Mouse (Mus musculus): ENCODE results near the gene Arl6ip5. TPM values are rescaled to one million over a fixed set of nuclear protein-coding genes. Genes with fewer than 3 reads are reported as not detected.
A peak's percentile ranks its signal among the peaks of the same experiment; 100 is the strongest.

The Arl6ip5 gene
- polyA plus RNA-seq, 2 experiments, result 17.1 to 25.6 TPM

DNA sequence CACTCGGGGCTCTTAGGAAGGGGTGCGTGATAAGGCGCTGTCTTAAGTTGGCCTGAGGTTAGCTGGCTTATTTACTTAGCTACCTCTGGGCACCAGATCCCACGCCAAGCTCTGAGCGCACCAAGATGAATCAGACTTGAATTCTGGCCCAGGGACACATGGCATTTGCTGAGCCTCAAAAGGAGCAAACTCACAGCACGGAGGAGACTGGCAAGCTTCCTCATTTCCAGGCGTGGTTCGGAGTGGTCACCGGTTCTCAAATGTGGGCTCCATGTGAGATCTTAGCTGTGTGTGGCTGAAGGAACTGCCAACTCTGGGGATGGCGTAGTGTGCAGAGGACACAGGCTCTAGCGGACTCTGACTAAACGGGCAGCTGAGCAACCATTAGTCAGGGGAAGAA is 1.5 kb downstream of the Arl6ip5 start:
- Histone ChIP-seq H3K27me3 (ENCODE audit: control insufficient read depth, insufficient read depth, low read length) (no peaks in the 10 kb centered on the region), H3K9me3 (ENCODE audit: control insufficient read depth, low read length) (no peaks in the 10 kb centered on the region), H3K4me1 (replicated peaks; ENCODE audit: control insufficient read depth in 2 of 2, insufficient read depth in 2 of 2, low read length in 1 of 2) (peaks cover 21 to 39% of the 10 kb centered on the region in 2 experiments), H3K9ac (replicated peaks) (peak overlapping the region; percentile 94), H3K4me2 (ENCODE audit: low read depth) (peak overlapping the region; percentile 96), H3K36me3 (replicated peaks; ENCODE audit: control insufficient read depth, insufficient read depth, low read depth) (peaks cover 5% of the 10 kb centered on the region; the same call in 1 of the 2 replicates), H3K27ac (peak overlapping the region; percentile 49), H3K4me3 (ENCODE audit: insufficient read depth in 1 of 2, low read depth in 2 of 2, low read length in 2 of 2) (peak overlapping the region; percentile 67 to 90)
- peak; percentile 29; the same call in 1 of the 2 replicates for ATAC-seq (ENCODE audit: insufficient read depth)
- WGBS (ENCODE audit: insufficient replicate concordance), result 18% methylated on average over 12 of the region's 12 CpGs
- no peak for TF ChIP-seq EP300 (IDR thresholded peaks at IDR 0.05; ENCODE audit: low read depth)
- TF ChIP-seq CTCF (IDR thresholded peaks at IDR 0.05; ENCODE audit: low read depth), result no peak
- no peak for DNase-seq (ENCODE audit: low read depth in 3 of 3, low spot score in 3 of 3)

DNA sequence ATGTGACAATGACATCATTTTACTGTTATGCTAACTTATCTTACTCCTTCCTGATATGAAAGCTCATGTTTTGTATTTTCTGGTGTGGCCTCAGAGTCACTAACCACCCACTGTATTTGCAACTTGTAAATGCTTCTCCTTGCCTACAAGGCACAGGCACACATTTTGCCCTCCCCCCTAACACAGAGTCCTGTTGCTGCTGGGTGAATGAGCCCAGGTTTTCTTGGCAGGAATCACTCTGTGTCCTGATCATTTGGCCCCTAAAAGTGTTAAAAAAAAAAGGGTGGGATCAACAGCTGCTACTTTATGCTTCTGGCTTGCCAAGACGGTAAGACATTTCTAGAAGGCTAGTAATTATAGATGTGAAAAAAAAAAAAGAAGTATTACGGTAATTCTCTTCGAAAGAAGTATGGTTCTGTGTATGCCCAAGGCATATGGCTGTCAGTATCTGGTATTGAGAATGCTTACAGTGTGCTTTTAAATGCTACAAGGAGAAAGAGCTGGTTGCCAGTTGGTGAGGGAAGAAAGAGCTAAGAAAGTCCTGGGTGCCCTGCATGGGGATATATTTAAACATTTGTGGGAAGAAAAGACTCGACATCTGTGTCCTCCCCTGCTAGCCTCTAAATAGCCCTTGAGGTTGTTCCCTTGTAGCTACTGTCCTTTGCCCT is 5.8 kb downstream of the Arl6ip5 start:
- peaks cover 14 to 35% of the 10 kb centered on the region in 2 experiments for H3K4me1 ChIP-seq (replicated peaks; ENCODE audit: control insufficient read depth in 2 of 2, insufficient read depth in 2 of 2, low read length in 1 of 2)
- 78% methylated on average over 4 of the region's 4 CpGs for WGBS (ENCODE audit: insufficient replicate concordance)

DNA sequence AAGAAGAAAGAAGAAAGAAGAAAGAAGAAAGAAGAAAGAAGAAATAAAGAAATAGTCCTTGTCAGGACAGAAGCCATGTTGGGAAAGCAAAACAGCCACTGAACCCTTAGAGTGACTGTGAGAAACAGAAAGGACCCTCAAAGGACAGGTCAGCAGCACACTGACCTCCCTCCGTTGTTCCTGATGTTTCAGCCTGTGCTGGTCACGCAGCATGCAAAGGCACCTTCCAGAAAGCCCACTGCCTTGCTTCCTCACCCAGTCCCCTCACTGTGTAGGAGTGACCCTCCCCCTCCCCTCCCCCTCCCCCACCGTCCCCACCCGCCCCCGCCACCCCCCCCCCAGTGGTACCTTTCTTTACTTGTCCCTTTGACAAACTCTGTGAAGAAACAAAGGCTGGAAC is 10.2 kb downstream of the Arl6ip5 start:
- H3K27me3 ChIP-seq (ENCODE audit: control insufficient read depth, insufficient read depth, low read length), result no peaks in the 10 kb centered on the region
- H3K4me3 ChIP-seq (ENCODE audit: insufficient read depth in 1 of 2, low read depth in 2 of 2, low read length in 2 of 2), result no peak overlapping the region
- WGBS (ENCODE audit: insufficient replicate concordance), result 81% methylated on average over 2 of the region's 5 CpGs
- TF ChIP-seq EP300 (IDR thresholded peaks at IDR 0.05; ENCODE audit: low read depth) (no peak), CTCF (IDR thresholded peaks at IDR 0.05; ENCODE audit: low read depth) (no peak)
- ATAC-seq (ENCODE audit: insufficient read depth) (no peak), DNase-seq (ENCODE audit: low read depth in 3 of 3, low spot score in 3 of 3) (no peak)
- no peaks in the 10 kb centered on the region for H3K9me3 ChIP-seq (ENCODE audit: control insufficient read depth, low read length)
- H3K4me1 ChIP-seq (replicated peaks; ENCODE audit: control insufficient read depth in 2 of 2, insufficient read depth in 2 of 2, low read length in 1 of 2), result peaks cover 10 to 28% of the 10 kb centered on the region in 2 experiments
- no peak overlapping the region for H3K27ac ChIP-seq
- H3K9ac ChIP-seq (replicated peaks), result no peak overlapping the region
- H3K36me3 ChIP-seq (replicated peaks; ENCODE audit: control insufficient read depth, insufficient read depth, low read depth), result no peaks in the 10 kb centered on the region; the same call in 1 of the 2 replicates
- H3K4me2 ChIP-seq (ENCODE audit: low read depth), result no peak overlapping the region

More for the DNA sequence above, 5.8 kb downstream of the Arl6ip5 start:
- no peak for DNase-seq (ENCODE audit: low read depth in 3 of 3, low spot score in 3 of 3)
- Histone ChIP-seq H3K9me3 (ENCODE audit: control insufficient read depth, low read length) (no peaks in the 10 kb centered on the region), H3K4me3 (ENCODE audit: insufficient read depth in 1 of 2, low read depth in 2 of 2, low read length in 2 of 2) (no peak overlapping the region), H3K27me3 (ENCODE audit: control insufficient read depth, insufficient read depth, low read length) (no peaks in the 10 kb centered on the region), H3K4me2 (ENCODE audit: low read depth) (no peak overlapping the region), H3K27ac (no peak overlapping the region), H3K36me3 (replicated peaks; ENCODE audit: control insufficient read depth, insufficient read depth, low read depth) (peaks cover 5% of the 10 kb centered on the region; the same call in 1 of the 2 replicates), H3K9ac (replicated peaks) (no peak overlapping the region)
- no peak for TF ChIP-seq EP300 (IDR thresholded peaks at IDR 0.05; ENCODE audit: low read depth)
- TF ChIP-seq CTCF (IDR thresholded peaks at IDR 0.05; ENCODE audit: low read depth), result no peak
- no peak for ATAC-seq (ENCODE audit: insufficient read depth)

DNA sequence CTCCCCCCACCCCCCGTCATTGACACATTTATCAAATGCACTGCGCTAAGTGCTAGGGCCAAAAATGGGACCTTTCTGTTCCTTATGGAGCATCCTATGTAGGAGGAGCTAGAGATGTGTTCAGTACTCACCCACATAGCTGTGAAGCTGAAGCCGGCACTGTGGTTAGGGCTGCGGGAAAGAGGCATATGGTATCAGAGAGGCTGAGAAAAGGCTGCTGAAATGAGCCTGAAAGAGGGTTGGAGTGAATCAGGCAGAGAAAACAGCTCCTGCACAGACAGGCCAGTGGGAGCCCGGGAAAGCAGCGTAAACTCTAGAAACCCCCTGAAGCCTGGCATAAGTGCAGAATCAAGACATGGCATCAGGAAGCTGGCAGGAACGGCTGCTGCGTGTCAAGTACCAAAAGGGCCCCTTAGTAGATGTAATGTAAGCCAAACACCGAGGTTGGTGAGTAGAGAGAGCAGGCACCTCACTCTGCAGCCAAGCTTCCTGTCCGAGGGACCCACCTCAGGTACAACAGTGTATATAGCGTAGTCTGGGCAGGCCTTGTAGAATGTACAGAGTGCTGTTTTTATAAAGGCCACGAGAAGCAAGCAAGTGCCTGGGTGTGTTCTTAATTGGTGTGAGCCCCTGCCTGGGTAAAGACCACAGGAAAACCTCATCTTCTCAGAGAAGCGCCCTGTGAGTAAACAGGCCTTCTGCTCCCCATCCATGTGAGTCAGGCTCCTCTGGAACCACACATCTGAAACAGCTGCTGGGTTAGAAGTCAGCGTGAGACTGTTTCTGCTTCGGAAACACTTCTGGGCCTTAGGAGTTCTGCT is 10.9 kb downstream of the Arl6ip5 start:
- peaks cover 10 to 30% of the 10 kb centered on the region in 2 experiments for H3K4me1 ChIP-seq (replicated peaks; ENCODE audit: control insufficient read depth in 2 of 2, insufficient read depth in 2 of 2, low read length in 1 of 2)
- H3K4me3 ChIP-seq (ENCODE audit: insufficient read depth in 1 of 2, low read depth in 2 of 2, low read length in 2 of 2), result no peak overlapping the region
- H3K9me3 ChIP-seq (ENCODE audit: control insufficient read depth, low read length), result no peaks in the 10 kb centered on the region
- 46% methylated on average over 15 of the region's 15 CpGs for WGBS (ENCODE audit: insufficient replicate concordance)
- no peak overlapping the region for H3K27ac ChIP-seq
- no peaks in the 10 kb centered on the region; the same call in 1 of the 2 replicates for H3K36me3 ChIP-seq (replicated peaks; ENCODE audit: control insufficient read depth, insufficient read depth, low read depth)
- no peak for TF ChIP-seq EP300 (IDR thresholded peaks at IDR 0.05; ENCODE audit: low read depth)
- no peak for TF ChIP-seq CTCF (IDR thresholded peaks at IDR 0.05; ENCODE audit: low read depth)
- ATAC-seq (ENCODE audit: insufficient read depth), result no peak
- H3K27me3 ChIP-seq (ENCODE audit: control insufficient read depth, insufficient read depth, low read length), result no peaks in the 10 kb centered on the region
- H3K9ac ChIP-seq (replicated peaks), result no peak overlapping the region
- no peak overlapping the region for H3K4me2 ChIP-seq (ENCODE audit: low read depth)
- DNase-seq (ENCODE audit: low read depth in 3 of 3, low spot score in 3 of 3), result no peak

DNA sequence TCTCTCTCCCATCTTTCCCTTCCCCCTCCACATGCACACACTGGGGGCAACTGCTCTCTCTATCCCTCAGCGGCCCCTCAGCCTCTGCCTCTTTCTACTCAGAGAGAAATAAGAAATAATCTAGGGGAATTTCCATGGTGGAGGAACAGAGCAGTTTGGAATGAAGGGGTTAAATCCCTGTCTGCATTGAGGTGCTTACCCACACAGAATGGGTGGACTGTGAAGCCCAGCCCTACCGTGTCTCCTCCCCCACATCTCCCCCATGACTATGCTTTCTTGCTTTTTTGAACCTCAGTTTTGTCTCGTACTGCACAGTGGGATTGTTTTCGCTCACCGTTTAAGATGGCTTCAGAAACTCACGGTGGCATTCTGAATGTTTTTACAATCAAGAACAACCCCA is 11.8 kb downstream of the Arl6ip5 start:
- no peak for TF ChIP-seq EP300 (IDR thresholded peaks at IDR 0.05; ENCODE audit: low read depth)
- no peak for TF ChIP-seq CTCF (IDR thresholded peaks at IDR 0.05; ENCODE audit: low read depth)
- whole genome bisulfite sequencing (ENCODE audit: insufficient replicate concordance), result 22% methylated on average over 6 of the region's 6 CpGs
- DNase-seq (ENCODE audit: low read depth in 3 of 3, low spot score in 3 of 3), result no peak
- Histone ChIP-seq H3K9ac (replicated peaks) (no peak overlapping the region), H3K9me3 (ENCODE audit: control insufficient read depth, low read length) (no peaks in the 10 kb centered on the region), H3K4me2 (ENCODE audit: low read depth) (peak overlapping the region; percentile 44; the same call in 1 of the 2 replicates), H3K4me1 (replicated peaks; ENCODE audit: control insufficient read depth in 2 of 2, insufficient read depth in 2 of 2, low read length in 1 of 2) (peaks cover 10 to 29% of the 10 kb centered on the region in 2 experiments), H3K27ac (no peak overlapping the region), H3K27me3 (ENCODE audit: control insufficient read depth, insufficient read depth, low read length) (no peaks in the 10 kb centered on the region), H3K4me3 (ENCODE audit: insufficient read depth in 1 of 2, low read depth in 2 of 2, low read length in 2 of 2) (no peak overlapping the region), H3K36me3 (replicated peaks; ENCODE audit: control insufficient read depth, insufficient read depth, low read depth) (no peaks in the 10 kb centered on the region; the same call in 1 of the 2 replicates)
- peak; percentile 68; the same call in 1 of the 2 replicates for ATAC-seq (ENCODE audit: insufficient read depth)
